Mouse (Mus musculus) G1E (cell line): ENCODE results near the gene Tspan31. TPM values are rescaled to one million over a fixed set of nuclear protein-coding genes. Genes with fewer than 3 reads are reported as not detected.

Source experiments
- ATAC-seq: 2 replicates; pipeline ENCODE4 v1.8.0; 2016; ENCODE audit warnings: mild to moderate bottlenecking; ENCODE audit not compliant: insufficient number of reproducible peaks, poor library complexity, low FRiP score, severe bottlenecking; ENCODE audit errors: extremely low read depth
- DNase-seq: peaks from one replicate; pipeline ENCODE4 v3.0.0; 2012; ENCODE audit warnings: low spot score
- H3K27me3 ChIP-seq: 2 replicates; pipeline ENCODE4 v1.6.1; 2012; ENCODE audit warnings: mild to moderate bottlenecking, low read length, inconsistent platforms; ENCODE audit not compliant: insufficient read depth
- H3K36me3 ChIP-seq: replicated peaks from 2 replicates; pipeline ENCODE3; 2012; ENCODE audit warnings: mild to moderate bottlenecking, inconsistent platforms
- H3K4me1 ChIP-seq: 2 replicates; pipeline ENCODE4 v1.6.1; 2012; ENCODE audit warnings: low read depth, low read length, inconsistent platforms, mixed read lengths; ENCODE audit not compliant: insufficient read depth
- H3K4me3 ChIP-seq: 2 replicates; pipeline ENCODE4 v1.5.1; 2012; ENCODE audit warnings: low read depth, mild to moderate bottlenecking, inconsistent platforms, low read length, moderate library complexity, mixed read lengths
- H3K9me3 ChIP-seq: replicated peaks from 2 replicates; pipeline ENCODE4 v1.6.1; 2012; ENCODE audit warnings: inconsistent platforms
- CTCF ChIP-seq: IDR thresholded peaks from 2 replicates; pipeline ENCODE4 v1.5.1; 2012; ENCODE audit warnings: low read depth, low read length, inconsistent platforms, mixed read lengths
- GATA1 ChIP-seq: IDR thresholded peaks from 2 replicates; pipeline ENCODE4 v1.6.1; 2012; ENCODE audit warnings: borderline replicate concordance, low read length, inconsistent platforms, mixed read lengths
- GATA2 ChIP-seq: IDR thresholded peaks from 2 replicates; pipeline ENCODE4 v1.6.1; 2012; ENCODE audit warnings: low read depth, low read length, inconsistent platforms, borderline replicate concordance
- POLR2AphosphoS5 ChIP-seq: IDR thresholded peaks from 2 replicates; pipeline ENCODE4 v1.6.1; 2012; ENCODE audit warnings: low read depth, low read length, inconsistent platforms; ENCODE audit not compliant: insufficient replicate concordance
- TAL1 ChIP-seq: conservative IDR thresholded peaks from 2 replicates; pipeline ENCODE4 v1.6.1; 2012; ENCODE audit warnings: low read depth, low read length, inconsistent platforms, mixed read lengths
- polyA plus RNA-seq: library from polyadenylated mRNA; stranded (reverse); fragments of >175 nt; gene quantifications from 2 replicates; pipeline ENCODE4 v1.2.3, GENCODE M21; 2012
- total RNA-seq, 2 experiments: library from RNA; stranded (forward) in 1 of 2; stranded (reverse) in 1 of 2; fragments of 200-1000 nt in 1 of 2; fragments of >200 nt in 1 of 2; fragmentation: Nextera tagmentation in 1 of 2; gene quantifications; 2 replicates each; pipeline ENCODE4 v1.2.3; 2014 to 2017

The Tspan31 gene
- total and polyA plus RNA-seq, 3 experiments: 41.8 to 186 (median 73.6) TPM

DNA sequence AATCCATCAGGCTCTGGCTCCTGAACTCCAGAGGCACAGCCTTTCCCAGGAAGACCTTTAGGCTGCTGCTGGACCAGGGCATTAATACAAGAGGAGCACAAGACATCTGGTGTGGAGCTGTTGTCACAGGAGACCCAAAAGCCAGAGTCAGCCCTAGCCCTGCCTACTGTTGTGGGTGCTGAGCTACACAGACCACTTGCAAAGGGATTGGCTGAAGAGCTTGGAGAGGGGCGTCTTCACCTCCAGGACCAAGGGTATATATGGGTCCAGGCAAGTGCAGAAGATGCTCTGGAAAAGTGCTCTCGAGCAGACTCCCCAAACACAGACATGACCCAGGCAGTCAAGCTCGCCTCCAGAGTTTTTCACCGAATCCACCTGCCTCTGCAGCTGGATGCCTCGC lies 22.1 kb downstream of the Tspan31 start, which contains the start of gene Cyp27b1:
Cyp27b1 (plus strand) TSS at position 297 of the 400 bp plus-strand sequence.
- no peak for DNase-seq
- H3K27me3 ChIP-seq: peaks cover 30% of the 10 kb centered on the region
- H3K9me3 ChIP-seq: no peaks in the 10 kb centered on the region
- ATAC-seq: no peak
- TF ChIP-seq GATA1: no peak
- TF ChIP-seq POLR2AphosphoS5: no peak
- no peak for TF ChIP-seq CTCF
- no peak for TF ChIP-seq GATA2
- no peak for TF ChIP-seq TAL1
- peaks cover 12% of the 10 kb centered on the region for H3K4me1 ChIP-seq
- H3K36me3 ChIP-seq: peaks cover 52% of the 10 kb centered on the region
- no peak within 1 kb of the TSS for H3K4me3 ChIP-seq

DNA sequence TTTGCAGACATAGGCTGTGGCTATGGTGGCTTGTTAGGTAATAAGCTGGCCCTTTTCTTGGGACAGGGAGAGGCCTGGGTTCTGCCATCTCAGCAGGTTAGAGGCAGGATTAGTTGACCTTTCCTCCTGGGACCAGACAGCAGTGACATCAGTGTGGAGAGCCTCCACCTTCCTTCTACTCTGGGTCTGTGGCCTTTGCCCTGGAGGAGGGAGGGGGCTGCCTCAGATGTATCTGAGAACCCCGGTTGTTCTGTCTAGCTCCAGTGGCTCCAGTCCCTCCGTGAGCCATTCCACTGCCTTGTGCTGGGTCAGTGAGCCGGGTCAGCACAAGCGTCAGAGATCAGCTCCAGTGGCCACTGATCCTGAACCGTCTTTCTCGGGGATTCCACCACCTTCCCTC lies 26.9 kb downstream of the Tspan31 start:
- Histone ChIP-seq H3K4me1 (peaks cover 33% of the 10 kb centered on the region), H3K27me3 (peaks cover 19% of the 10 kb centered on the region), H3K4me3 (no peak overlapping the region; the same call in 1 of the 2 replicates), H3K9me3 (no peaks in the 10 kb centered on the region), H3K36me3 (peaks cover 50% of the 10 kb centered on the region)
- ATAC-seq (no peak), DNase-seq (no peak)
- TF ChIP-seq TAL1: no peak
- TF ChIP-seq CTCF: no peak
- no peak for TF ChIP-seq POLR2AphosphoS5
- no peak for TF ChIP-seq GATA1
- TF ChIP-seq GATA2: no peak

GRCm38 (mm10) chr10:127042468-127043115 lies 27.5 kb downstream of the Tspan31 start:
- peak overlapping the region; percentile 94 for H3K4me3 ChIP-seq
- H3K27me3 ChIP-seq: peaks cover 22% of the 10 kb centered on the region
- ATAC-seq: no peak

DNA sequence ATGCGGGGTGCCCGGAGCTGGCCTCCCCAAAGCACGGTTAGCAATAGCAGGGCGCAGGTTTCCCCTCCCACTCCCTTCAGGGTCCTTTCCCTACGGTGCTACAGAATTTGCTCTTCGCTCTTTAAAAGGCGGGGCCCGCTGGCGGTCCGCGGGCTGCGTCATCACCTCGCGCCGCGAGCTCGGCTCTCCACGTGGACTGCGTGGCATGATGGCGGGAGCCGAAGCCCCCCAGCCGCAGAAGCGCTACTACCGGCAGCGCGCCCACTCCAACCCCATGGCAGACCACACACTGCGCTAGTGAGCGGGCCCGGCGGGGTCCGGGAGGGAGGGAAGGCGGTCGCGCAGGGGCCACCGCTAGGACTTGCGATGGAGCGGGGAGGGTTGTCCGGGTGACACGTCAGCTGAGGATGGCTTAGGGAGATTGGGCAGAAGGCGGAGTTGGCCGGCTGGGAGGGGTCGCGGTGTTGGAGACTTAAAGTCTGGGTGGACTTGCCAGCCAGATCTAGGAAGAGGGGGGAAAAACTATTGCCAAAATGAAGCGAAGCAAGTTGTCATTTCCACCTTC lies 28.2 kb downstream of the Tspan31 start:
- peaks cover 25% of the 10 kb centered on the region for H3K27me3 ChIP-seq
- H3K36me3 ChIP-seq: peaks cover 39% of the 10 kb centered on the region
- peak; percentile 64 for ATAC-seq
- peak overlapping the region; percentile 94 for H3K4me3 ChIP-seq
- H3K4me1 ChIP-seq: peaks cover 33% of the 10 kb centered on the region
- H3K9me3 ChIP-seq: no peaks in the 10 kb centered on the region
- DNase-seq: peak; percentile 79
- TF ChIP-seq GATA2 (no peak), POLR2AphosphoS5 (no peak), GATA1 (no peak), CTCF (no peak), TAL1 (no peak)

More at GRCm38 (mm10) chr10:127042468-127043115, 27.5 kb downstream of the Tspan31 start:
- TF ChIP-seq POLR2AphosphoS5 (no peak), CTCF (no peak), GATA2 (no peak), TAL1 (no peak), GATA1 (no peak)
- Histone ChIP-seq H3K36me3 (peaks cover 44% of the 10 kb centered on the region), H3K9me3 (no peaks in the 10 kb centered on the region), H3K4me1 (peaks cover 33% of the 10 kb centered on the region)
- DNase-seq: no peak

DNA sequence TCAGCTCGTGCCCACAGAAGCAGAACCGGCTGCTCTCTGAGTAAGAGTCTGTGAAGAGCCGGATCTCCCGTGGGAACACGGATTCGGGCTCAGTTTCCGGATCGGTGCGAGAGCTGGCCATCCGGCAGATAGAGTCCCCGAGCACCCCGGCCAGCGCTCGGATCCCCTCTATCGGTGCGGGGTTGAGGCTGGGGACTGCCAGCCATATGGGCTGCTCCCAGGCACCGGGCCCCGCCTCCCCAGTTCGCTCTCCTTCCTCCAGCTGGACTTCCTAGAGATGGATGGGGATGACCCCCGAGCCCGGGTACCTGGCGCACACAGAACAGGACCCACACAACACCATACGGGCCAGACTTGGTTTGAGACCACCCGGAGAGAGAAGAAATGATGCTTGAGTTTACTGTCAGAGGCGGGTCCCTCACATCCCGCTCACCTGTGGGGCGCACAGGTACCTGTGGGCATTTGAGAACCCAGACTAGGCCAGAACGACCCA lies 28.7 kb downstream of the Tspan31 start, which contains the start of the genes Mettl1 and Eef1akmt3:
Mettl1 (plus strand) TSS at position 141 of the 493 bp plus-strand sequence.
Eef1akmt3 (minus strand) TSS at position 240 of the 493 bp plus-strand sequence.
- H3K27me3 ChIP-seq: peaks cover 27% of the 10 kb centered on the region
- DNase-seq (peak; percentile 61), ATAC-seq (peak; percentile 24; the same call in 1 of the 2 replicates)
- H3K36me3 ChIP-seq: peaks cover 34% of the 10 kb centered on the region
- peaks cover 33% of the 10 kb centered on the region for H3K4me1 ChIP-seq
- TF ChIP-seq TAL1 (no peak), GATA1 (no peak), GATA2 (no peak), POLR2AphosphoS5 (no peak), CTCF (no peak)
- H3K4me3 ChIP-seq: peak within 1 kb of the TSS; percentile 94
- H3K9me3 ChIP-seq: no peaks in the 10 kb centered on the region

GRCm38 (mm10) chr10:127040569-127041214 lies 29.4 kb downstream of the Tspan31 start:
- H3K27me3 ChIP-seq: peaks cover 32% of the 10 kb centered on the region
- H3K36me3 ChIP-seq: peaks cover 27% of the 10 kb centered on the region
- peak overlapping the region; percentile 94 for H3K4me3 ChIP-seq
- DNase-seq (no peak), ATAC-seq (no peak)
- peaks cover 33% of the 10 kb centered on the region for H3K4me1 ChIP-seq
- TF ChIP-seq TAL1: no peak
- TF ChIP-seq GATA2: no peak
- TF ChIP-seq GATA1: no peak
- no peak for TF ChIP-seq CTCF
- TF ChIP-seq POLR2AphosphoS5: no peak
- H3K9me3 ChIP-seq: no peaks in the 10 kb centered on the region
